Mouse (Mus musculus) lung, postnatal 25 days (tissue): Measurements from ENCODE around the gene Lurap1.

Experiments used
- DNase-seq: peaks from one replicate; pipeline ENCODE4 v3.0.0; 2022; ENCODE audit warnings: low spot score

Lurap1 gene

GRCm38 (mm10) chr4:116110695-116111094 lies 40.4 kb downstream of the Lurap1 start:
- no peak for DNase-seq

- DNase-seq: no peak
Observed at GRCm38 (mm10) chr4:116105278-116105677, 45.9 kb downstream of the Lurap1 start.

DNA sequence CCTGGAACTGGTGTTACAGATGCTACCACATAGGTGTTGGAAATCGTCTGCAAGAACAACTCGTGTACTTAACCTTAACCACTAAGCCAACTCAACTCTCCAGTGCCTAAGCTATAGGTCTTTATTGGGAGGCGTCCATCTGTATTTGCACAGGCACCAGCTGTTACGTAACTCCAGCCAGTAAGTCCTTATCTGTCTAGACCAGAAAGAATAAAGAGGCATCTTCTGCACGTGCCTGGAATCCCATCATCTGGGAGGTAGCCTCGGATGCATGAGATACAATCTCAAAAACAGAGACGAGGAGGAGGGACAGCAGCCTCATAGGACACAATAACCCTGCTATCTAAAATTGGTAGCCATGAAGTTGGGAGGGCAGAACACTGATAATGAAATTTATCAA lies 50.2 kb downstream of the Lurap1 start:
- no peak for DNase-seq

DNA sequence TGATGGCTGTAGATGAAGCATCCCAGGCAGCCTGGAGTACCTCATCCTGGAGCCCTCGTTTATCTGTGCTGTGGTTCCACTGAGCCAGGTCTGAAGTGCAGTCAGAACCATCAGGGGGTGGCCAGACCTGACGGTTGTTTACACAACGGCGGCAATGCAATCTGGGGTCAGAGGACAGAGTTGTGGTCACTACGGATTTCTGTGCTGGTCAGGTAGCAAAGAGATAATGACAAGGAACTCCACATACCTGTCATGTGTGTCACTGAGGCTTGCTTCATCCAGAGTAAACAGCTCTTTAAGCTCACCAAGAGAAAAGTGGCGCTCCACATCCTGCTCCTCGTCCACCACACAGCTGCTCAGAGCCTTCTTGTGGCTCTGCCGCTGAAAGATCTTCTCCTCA lies 53.9 kb downstream of the Lurap1 start:
- DNase-seq: no peak

- DNase-seq: no peak
Observed at GRCm38 (mm10) chr4:116096291-116096690, 54.8 kb downstream of the Lurap1 start.

GRCm38 (mm10) chr4:116088510-116089249 lies 62.5 kb downstream of the Lurap1 start:
- DNase-seq: no peak
